Mouse (Mus musculus) CD4-positive, CD25-positive, alpha-beta regulatory T cell, adult 4 months (primary cell): Measurements from ENCODE around the gene Urb1. TPM values are rescaled to one million over a fixed set of nuclear protein-coding genes. Genes with fewer than 3 reads are reported as not detected.
A peak's percentile ranks its signal among the peaks of the same experiment; 100 is the strongest.

Source experiments
- ATAC-seq: one replicate; pipeline ENCODE4 v1.8.0; 2017
- polyA plus RNA-seq, 2 experiments: library from polyadenylated mRNA; unstranded; fragments of 100-300 nt; shearing (Covaris generic); gene quantifications; one replicate each; pipeline ENCODE4 v1.2.1; 2017

The Urb1 gene
- polyA plus RNA-seq, 2 experiments from 2014 or later: 3.5 to 4.2 TPM

DNA sequence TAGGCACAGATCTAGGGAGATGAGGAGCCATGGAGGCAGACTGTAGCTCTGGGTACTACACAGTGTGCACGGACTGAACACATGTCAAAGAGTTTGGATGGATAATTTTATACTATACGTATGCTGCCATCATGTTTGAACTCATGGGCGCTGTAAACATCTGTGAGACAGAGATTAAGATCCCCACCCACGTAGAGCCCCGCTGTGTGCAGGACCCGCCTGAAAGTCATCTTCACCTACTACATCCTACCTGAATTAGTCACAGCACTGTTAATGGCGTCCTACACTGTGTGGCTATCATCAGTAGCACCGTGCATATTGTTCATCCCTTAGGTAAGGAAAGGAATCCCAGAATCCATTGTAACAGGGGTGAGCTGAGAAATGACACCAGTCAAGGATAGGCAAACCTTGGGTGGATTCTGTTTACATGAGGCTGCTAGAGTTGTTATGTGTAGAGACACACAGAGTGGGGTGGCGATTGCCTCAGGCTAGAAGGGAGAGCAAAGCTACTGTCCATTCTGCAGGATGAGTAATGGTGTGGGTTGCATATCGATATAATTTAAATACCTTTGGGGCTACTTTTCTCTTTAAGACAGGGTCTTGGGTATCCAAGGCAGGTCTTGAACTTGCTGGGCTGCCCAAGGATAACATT, 12.2 kb upstream of the Urb1 start:
- ATAC-seq: no peak

DNA sequence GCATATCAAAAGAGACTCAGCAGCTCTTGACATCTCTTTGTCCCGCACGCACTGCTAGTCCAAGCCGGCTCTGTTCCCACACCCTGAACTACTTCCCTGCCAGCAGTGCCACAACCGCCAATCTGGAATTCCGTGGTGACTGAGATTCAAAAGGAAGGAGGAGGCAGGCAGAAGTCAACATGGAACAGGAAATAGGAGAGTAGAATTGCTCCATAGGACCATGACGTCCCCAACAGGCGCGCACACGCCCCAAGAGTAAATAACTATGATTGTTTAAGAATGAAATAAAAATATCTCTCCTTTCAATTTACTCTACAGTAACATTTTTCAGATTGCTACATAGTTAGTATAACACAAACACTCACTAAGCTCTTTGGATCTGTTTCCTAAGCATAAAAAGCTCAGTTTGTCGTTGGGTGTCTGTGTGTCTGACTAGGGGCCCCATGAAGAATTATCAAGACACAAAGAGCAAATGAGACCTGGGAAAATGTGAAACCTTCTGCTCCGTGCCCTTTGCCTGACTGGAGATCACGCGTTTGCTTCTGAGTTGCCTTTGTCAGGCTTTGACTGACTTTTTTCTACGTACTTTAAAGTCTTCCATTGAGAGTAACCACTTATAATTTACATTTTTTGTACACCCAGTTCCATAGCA, 11.0 kb upstream of the Urb1 start:
- no peak for ATAC-seq

DNA sequence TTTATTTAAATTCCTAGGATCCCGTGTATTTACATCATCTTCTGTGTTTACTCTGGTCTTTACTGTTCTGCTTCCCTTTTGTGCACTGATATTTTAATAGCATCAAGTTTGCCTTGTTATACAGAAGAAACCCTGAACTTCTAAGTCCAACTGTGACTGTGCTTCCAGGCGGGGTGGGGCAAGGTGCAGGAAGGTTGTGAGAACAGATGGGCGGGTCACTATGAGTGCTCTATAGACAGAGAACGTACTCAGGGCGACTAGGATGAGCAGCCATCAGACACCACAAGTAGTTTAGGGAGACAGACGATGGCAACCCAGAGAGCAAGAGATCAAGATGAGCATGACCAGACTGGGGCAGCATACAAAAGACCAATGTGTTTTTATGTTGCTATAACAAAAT, 10.1 kb upstream of the Urb1 start:
- no peak for ATAC-seq

DNA sequence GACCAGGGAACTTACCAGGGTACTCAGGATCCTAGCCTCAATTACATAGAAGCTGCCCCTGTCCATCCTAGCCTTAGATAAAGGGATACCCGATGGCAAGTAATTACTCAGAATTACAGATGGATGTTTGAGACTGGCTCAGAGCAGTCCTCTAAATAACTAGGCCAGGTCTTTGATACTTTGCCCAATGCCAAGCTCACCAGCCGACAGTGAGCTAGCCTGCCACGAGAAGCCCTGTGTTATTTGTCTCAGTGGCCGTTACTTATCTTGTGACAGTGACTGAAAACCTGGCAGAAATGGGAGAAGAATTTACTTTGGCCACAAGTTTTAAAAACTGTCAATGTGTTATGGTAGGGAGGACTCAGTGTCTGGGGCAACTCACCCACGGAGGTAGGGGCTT, 1.9 kb upstream of the Urb1 start:
- no peak for ATAC-seq

DNA sequence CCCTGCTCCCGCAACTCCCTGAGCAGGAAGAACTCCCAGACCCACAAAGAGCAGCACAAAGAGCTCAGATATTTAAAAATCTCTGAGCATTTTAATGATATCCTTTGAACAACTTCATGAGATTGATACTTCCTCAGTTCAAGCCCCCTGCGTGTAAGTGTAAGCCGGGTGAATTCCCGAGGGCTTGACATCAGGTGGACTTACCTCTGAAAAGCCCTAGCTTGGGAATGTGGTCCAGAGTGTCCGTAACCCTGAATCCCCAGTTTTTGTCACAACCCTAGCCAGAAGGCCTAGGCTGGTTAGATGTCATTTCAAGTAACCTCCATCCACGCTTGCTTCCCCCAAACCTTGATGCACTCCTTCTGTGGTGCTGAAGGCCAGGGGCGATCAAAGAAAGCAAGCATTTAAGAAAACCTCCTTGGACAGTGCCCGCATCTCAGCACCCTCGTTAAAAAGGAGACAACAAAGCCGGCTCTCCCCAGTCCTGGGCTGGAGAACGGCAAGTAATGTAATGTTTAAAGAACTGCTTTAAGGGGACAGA, 573 bp upstream of the Urb1 start:
- peak; percentile 2 for ATAC-seq

DNA sequence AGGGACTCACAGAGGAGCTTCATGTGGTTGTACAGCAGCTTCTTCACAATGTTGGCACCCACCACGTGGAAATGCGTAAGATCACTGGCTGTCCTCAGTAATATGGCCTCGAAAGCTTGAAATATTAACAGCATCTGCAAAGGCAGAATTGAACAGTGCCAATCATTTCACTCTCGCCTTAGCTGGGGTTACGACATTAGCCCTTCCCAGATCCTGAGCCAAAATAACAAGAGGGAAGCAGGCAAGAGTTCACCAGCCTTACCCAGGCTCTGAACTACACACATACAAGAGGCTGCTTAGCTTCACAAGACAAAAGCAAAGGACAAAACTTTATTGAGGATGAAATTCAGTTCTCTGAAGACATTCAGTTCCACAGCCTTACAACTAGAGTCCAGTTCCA, 5.7 kb downstream of the Urb1 start:
- ATAC-seq: no peak

DNA sequence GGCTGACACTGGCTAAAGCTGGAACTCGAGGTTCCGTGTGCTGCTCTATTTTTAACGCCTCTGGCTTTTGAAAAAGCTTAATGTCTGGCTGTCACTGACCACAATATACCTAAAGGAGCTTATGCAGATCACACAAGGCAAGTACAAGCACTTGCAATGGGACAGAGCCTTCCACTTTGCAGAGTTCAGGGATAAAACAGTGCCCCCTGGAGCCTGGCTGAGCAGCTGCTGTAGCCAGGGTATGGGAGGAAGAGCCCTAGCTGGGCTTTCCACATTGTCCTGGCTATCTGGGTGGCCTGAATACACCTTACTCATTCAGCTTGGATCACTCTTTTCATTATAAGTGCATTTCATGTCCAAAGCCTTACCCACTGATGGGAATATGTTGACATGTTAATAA, 8.3 kb downstream of the Urb1 start:
- no peak for ATAC-seq

DNA sequence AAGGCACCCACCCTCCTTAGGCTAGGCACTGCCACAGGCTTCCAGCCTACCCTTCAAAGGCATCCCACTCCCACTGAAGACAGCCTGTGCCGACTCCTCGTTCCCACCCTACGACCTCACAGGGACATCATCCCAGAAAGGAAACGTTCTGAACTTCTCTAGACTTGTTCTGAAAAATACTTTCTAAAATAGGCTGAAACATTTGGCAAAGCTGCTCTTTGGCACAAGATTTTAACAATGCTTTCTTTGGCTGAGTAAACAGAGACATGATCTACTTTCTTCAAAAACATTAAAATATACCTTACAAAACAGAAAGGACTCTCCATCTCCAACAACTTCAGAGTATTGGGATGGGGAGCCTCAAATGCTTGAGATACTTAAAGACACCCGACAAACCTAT, 9.0 kb downstream of the Urb1 start:
- ATAC-seq: no peak

DNA sequence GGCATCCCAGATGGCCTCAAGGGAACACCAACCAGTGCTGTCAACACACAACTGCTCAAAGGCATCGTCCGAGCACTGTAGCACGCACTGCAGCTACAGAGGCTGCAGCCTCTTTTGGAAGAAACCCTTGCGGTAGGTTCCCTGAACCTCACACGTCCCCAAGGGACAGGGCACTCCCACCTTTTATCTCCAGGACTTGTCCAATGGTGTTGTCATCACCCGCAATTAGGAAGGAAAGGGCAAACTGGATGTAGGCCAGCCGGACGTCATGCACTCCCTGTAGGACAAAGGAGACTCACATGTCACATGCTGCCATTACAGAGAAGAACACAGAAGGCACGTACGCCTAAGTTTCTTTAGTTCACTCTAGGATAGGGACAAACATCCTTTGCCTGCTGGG, 10.4 kb downstream of the Urb1 start:
- ATAC-seq: no peak

DNA sequence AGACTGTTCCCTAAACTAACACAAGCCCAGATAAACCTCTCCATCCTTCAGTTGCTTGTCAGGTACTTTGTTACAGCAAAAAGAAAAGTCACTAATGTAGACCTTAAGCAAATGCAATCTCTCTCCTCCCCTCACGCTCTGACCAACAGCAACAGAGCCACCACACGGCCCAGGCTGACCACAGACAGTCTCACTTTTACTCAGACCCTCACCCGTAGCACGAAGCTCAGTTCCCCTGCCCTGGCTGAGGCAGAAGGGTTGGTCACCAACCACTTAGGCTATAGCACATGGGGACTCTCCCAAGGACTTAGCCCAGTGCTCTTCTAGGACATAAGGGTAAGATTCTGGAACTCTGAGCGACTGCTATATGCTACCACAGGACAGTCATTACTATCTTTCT, 11.4 kb downstream of the Urb1 start:
- ATAC-seq: no peak

DNA sequence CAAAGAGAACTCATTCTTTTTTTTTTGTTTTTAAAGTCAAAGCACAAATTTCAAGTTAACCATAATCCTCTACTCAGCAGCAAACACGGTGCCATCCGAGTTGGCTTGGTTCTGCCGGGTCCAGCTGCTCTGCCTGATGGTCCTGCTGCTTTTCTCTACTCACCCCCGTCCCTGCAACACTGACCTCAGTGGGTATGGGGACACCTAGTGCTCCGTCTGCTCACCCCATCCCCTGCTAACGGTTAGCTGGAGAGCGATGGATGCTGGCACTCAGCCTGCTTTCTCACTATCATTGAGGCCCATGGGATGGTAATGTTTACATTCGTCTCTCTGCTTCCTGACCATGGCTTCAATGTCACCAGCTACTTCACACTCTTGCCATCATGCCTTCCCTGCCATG, 11.8 kb downstream of the Urb1 start:
- no peak for ATAC-seq

DNA sequence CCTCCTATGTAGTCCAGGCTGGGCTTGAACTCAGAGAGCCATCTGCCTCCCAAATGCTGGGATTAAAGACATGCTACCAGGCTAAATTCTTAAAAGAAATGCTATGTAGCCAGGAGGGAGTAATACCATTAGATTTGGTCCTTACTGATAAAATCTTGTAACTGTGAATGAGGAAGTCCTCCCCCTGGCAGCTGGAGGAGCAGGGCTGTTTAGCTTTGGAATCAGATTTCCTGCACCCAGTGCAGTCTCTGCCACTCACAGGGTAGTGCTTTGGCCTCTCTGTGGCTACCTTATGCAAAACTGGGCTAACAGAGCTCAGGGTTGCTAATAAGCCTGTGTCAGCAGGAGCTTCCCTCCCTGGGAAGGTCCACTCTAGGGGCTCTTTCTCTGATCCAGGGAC, 15.5 kb downstream of the Urb1 start:
- ATAC-seq: no peak

DNA sequence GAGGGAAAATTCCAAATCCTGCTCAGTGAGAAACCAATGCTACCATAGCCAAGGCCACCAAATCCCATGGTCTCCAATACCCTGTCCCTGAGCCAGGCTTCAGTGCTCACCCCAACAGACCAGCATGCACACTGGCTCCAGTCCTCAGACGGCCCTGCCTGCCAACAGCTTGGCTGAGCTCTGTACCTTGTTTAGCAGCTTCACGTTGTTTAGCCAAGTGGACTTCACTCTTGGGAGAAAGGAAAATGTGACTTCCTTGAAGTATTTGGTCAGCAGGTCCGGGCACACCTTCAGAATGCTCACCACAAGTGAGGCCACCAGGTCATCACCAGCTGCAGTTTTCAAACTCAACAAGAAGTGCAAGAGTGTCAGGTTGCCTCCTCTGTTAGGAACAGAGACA, 17.7 kb downstream of the Urb1 start:
- ATAC-seq: no peak

DNA sequence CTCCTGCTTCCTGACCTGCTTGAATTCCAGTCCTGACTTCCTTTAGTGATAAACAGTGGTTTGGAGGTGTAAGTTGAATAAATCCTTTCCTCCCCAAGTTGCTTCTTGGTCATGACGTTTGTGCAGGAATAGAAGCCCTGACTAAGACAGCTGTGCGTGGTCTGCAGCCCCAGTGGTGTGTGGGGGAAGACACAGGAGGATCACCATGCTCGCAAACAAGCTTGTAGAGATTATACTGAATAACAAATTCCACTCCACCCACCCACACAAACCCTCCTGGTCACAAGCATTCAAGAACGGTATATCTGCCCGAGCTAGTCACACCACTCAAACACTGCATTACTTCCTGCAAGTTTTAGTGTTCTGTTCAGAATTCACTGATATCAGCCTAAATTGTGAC, 18.1 kb downstream of the Urb1 start:
- no peak for ATAC-seq

DNA sequence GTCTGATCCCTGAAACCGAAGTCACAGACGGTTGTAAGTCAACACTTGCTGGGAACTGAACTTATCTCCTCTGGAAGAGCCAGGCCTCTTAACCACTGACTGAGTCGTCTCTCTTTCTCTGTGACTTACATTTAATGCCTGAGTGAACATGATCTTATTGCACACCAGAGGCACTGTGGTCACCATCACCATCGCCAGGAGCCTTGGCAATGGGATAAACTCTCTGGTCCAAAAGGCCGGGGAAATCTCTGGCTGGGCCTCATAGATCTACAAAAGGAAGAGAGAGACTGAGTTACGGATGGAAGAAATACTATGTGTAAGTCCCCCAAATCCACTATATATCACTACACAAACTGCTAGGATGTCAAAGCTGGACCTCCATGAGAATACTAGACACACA, 19.3 kb downstream of the Urb1 start:
- no peak for ATAC-seq

DNA sequence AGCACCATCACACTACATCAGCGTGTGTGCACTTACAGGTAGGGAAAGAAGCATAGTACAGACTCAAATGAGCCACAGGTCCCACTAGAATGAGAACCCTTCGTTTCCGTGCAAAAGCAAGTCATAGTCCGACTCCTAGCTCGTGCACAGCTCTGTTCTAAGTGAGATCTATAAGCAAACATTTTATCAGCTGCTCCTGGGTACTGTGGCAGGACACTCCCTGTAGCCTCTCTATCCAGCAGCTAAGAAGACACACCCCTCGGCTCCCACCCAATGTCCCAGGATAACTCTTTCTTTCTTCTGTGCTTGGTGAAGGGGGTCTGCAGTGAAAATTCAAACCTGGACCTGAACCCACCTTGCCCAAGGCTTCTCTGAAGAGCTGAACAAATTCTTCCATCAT, 21.6 kb downstream of the Urb1 start:
- no peak for ATAC-seq

DNA sequence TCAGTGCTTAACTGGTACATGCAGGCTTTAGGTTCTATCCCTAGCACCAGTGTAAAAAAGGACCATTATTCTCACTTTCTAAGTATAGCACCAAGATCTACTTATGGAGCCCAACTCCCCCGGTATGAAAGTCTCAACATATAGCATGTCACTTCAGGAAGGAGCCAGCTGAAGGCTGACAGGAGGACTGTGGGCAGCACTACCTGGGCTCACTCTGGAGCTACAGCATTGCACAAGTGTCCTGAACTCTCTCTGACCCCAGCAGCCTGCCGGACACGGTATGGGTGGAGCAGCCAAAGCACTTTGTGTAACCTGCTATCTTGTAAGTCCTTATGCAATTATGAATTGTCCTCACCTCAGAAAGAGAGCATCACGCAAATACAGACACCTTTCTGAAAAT, 25.0 kb downstream of the Urb1 start:
- ATAC-seq: no peak

DNA sequence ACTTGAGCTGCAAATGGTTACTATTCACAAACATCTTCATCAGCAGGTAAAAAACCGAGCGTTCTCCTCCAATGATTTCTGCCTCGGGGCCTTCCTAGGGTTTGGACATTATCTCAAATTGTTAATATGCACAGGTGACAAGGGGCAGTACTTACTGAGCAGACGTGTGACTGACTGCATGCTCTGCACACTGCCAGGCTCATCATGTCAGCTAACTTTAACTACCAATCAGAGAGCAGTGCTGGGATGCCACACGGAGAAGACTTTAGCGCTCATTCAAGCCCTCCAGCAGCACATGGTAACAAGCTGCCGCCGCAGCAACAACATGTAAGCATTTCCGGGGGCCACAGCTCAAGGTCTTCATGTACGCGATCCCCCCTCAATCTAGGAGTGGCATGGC, 26.9 kb downstream of the Urb1 start:
- no peak for ATAC-seq

DNA sequence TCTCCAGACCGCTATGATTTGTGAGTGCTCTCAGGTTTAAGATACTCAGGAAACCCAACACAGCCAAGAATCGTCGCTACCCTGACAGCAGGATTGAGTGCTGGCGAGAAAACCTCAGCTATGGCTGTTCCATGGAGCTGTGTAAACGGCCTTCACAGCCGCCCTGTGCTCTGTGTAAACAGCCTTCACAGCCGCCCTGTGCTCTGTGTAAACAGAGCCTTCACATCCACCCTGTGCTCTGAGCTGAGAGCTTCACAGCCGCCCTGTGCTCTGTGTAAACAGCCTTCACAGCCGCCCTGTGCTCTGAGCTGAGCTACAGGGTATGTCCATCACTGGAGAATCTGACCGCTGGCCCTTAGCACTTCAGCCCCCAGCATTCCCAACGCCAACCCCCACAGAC, 30.4 kb downstream of the Urb1 start:
- ATAC-seq: no peak

DNA sequence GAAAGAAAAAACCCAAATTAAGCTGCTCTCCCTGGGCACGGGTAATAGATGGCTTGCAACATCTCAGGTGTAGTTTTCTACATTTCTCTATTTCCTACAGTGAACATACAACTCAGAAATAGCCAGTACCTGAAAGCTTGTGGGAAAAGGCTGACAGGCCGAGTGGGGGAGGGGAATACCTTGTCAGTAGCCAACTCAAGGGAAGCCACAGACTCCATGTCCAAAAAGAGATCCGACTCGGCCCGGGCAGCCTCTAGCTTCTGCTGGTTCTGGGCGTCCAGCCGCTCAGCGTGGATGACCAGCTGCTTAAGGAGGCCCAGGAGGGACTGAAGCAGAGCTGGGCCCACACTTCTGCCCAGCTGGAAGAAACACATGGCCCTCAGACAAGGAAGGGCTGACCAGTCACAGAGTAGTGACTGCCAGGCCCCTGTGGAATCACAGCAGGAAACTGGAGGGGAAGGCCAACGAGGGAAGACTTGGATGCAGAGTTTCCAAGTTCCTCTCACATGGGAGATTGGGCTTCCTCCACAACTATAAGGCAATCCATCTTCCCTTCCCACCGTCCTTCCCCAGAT, 34.2 kb downstream of the Urb1 start:
- ATAC-seq: no peak

DNA sequence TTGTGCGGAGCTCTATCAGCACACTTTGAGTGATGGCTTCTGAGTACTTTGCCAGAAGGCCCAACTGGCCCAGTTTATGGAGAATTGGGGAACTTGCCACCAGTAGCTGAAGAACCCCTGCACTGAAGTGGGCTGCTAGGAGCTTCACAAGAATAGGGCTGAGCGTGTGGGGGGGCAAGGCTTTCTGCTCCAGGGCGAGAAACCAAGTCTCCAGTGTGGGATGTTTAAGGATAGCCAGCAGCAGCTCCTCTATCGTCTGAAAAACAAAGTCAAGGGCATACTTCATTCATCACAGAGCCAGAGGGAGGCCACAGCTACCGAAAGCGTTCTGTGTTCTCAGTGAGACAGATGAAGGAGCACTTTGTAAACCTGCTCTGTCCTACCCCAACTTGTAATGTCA, 35.6 kb downstream of the Urb1 start:
- ATAC-seq: no peak

DNA sequence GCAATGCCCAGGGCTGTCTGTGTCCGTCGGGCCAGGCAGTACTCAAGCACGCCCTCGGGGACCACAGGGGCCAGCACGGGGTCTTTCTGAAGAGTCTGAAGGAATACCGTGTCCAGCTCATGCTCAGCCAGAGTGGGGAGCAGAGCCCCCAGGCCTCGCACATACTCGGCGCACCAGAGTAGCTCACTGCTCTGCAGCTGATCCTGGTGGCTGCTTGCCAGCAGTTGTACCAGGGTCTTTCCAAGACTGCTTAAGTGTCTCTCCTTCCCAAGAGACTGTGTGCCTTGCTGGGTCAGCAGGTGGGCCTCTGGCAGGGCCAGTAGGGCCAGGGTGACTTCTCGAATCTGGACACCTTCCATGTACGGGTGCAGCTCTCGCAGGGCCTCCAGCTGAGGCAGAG, 36.0 kb downstream of the Urb1 start:
- no peak for ATAC-seq

DNA sequence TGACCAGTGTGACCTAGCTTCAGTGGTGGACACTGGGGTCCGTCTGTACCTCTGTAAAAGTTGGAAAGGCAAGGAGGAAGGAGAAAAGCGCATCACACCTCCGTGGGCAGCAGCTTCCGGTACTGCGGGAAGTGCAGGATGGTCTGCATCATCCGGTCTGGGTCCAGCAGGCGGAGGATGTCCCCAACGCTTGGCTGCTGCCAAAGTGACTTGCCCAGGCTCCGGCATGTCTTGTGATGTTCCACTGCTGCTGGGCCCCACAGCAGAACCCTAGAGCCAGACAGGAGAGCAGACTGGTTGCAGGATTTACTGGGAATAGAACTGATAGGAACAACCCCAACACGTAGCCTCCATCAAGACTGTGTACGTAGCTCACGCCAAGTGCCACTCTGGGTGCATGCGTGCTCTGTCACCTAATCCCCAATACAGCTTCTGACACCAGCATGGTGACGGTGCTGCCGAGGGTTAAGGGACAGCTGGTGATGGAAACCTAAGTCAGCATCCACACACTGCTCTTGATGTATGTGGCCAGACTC, 43.2 kb downstream of the Urb1 start:
- no peak for ATAC-seq

DNA sequence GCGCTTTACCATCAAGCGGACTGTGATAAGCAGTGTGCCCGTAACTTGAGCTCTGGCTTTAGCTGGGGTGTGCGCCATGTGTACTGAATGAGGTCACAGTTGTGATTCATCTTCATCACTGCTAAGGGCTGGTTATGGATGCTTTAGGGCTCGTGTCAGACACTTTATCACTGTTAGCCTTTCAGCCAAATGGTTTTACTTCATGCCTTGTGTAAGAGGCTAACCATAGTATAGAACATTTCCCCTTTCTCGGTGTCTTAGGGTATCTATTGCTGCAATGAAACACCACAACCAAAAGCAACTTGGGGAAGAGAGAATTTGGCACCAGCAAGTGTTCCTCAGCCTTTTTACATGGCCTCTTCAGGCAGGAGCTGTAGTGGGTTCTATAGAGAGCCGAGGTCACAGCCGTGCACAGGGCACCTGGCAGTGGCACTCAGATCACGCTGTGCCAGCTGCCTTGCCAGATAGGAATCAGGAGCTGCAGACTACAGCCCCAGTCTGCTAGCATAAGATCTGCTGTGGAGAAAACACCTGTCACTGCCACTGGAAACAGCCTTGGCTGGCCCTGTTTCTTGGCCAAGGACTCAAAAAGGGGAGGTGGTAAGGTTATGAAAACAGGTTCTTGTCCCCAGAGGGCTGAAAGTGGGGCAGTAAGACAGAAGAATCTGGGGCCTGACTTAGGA, 44.9 kb downstream of the Urb1 start:
- ATAC-seq: no peak
